Mouse (Mus musculus) layer of hippocampus, postnatal 14 days (tissue): ENCODE data around the gene Pafah1b2. TPM values are rescaled to one million over a fixed set of nuclear protein-coding genes. Genes with fewer than 3 reads are reported as not detected.

Experiments
- DNase-seq, 2 experiments: peaks; one replicate each; pipeline ENCODE4 v3.0.0; 2021 to 2022; ENCODE audit warnings: low spot score in 2 of 2, mixed read lengths in 1 of 2
- long read RNA-seq, 2 experiments: library from polyadenylated mRNA; stranded (forward); transcript quantifications; one replicate each; pipeline ENCODE4 v2.0.0; 2021
- total RNA-seq, 2 experiments: library from RNA; stranded (reverse); gene quantifications; 2 replicates each; pipeline ENCODE4 v1.2.3; 2021

Pafah1b2 gene
- total RNA-seq, result 100 to 1,000 TPM; 196 to 238 TPM
- long read RNA-seq, experiment 1, full-length matches to known transcripts, result 172 of 196 reads
- long read RNA-seq, experiment 1, partial matches to known transcripts, result 2 of 196 reads
- long read RNA-seq, experiment 1, other reads (novel, unspliced or antisense), result 22 of 196 reads
- long read RNA-seq, experiment 2, full-length matches to known transcripts, result 192 of 213 reads
- long read RNA-seq, experiment 2, partial matches to known transcripts, result 4 of 213 reads
- long read RNA-seq, experiment 2, other reads (novel, unspliced or antisense), result 17 of 213 reads

- DNase-seq, result peak; percentile 95 to 97
These were observed at the start of gene Pafah1b2, which contains the start of gene Sik3 for GRCm38 (mm10) chr9:46012091-46013008. Pafah1b2 (minus strand) TSS chr9:46012690. Sik3 (plus strand) TSS chr9:46012820.

GRCm38 (mm10) chr9:46061696-46062425, 49.4 kb upstream of the Pafah1b2 start:
- DNase-seq, result peak; percentile 30 to 44

GRCm38 (mm10) chr9:46060249-46060648, 47.8 kb upstream of the Pafah1b2 start:
- no peak for DNase-seq

- no peak for DNase-seq
These were observed 45.6 kb upstream of the Pafah1b2 start for GRCm38 (mm10) chr9:46058065-46058464.

GRCm38 (mm10) chr9:46053014-46053666, 40.6 kb upstream of the Pafah1b2 start:
- no peak for DNase-seq

GRCm38 (mm10) chr9:46050203-46050602, 37.7 kb upstream of the Pafah1b2 start:
- no peak for DNase-seq

- DNase-seq, result no peak
These were observed 37.0 kb upstream of the Pafah1b2 start for GRCm38 (mm10) chr9:46049525-46049924.

- DNase-seq, result no peak
These were observed 34.4 kb upstream of the Pafah1b2 start for GRCm38 (mm10) chr9:46046724-46047517.

- DNase-seq, result no peak
These were observed 31.1 kb upstream of the Pafah1b2 start for GRCm38 (mm10) chr9:46043626-46044025.

- DNase-seq, result no peak
These were observed 29.9 kb upstream of the Pafah1b2 start for GRCm38 (mm10) chr9:46042387-46042786.

GRCm38 (mm10) chr9:46041186-46041585, 28.7 kb upstream of the Pafah1b2 start:
- DNase-seq, result no peak

- DNase-seq, result no peak
These were observed 26.3 kb upstream of the Pafah1b2 start for GRCm38 (mm10) chr9:46038786-46039185.

- DNase-seq, result no peak
These were observed 24.4 kb upstream of the Pafah1b2 start for GRCm38 (mm10) chr9:46036881-46037280.

GRCm38 (mm10) chr9:46035290-46035871, 22.9 kb upstream of the Pafah1b2 start:
- DNase-seq, result no peak

GRCm38 (mm10) chr9:46033862-46034261, 21.4 kb upstream of the Pafah1b2 start:
- no peak for DNase-seq

- no peak for DNase-seq
These were observed 20.6 kb upstream of the Pafah1b2 start for GRCm38 (mm10) chr9:46033058-46033457.

- peak in 1 of 2 experiments; percentile 68 for DNase-seq
These were observed 19.7 kb upstream of the Pafah1b2 start for GRCm38 (mm10) chr9:46032190-46032589.

GRCm38 (mm10) chr9:46030968-46031367, 18.5 kb upstream of the Pafah1b2 start:
- DNase-seq, result no peak

GRCm38 (mm10) chr9:46030184-46030583, 17.7 kb upstream of the Pafah1b2 start:
- no peak for DNase-seq

- no peak for DNase-seq
These were observed 17.0 kb upstream of the Pafah1b2 start for GRCm38 (mm10) chr9:46029534-46029933.
